Mouse (Mus musculus) hindbrain, embryonic 10.5 days (tissue): ENCODE measurements around the gene Tbc1d20. TPM values are rescaled to one million over a fixed set of nuclear protein-coding genes. Genes with fewer than 3 reads are reported as not detected.
A peak's percentile ranks its signal among the peaks of the same experiment; 100 is the strongest.

Experiments
- DNase-seq: peaks from one replicate; pipeline ENCODE4 v3.0.0-alpha.2; 2017; ENCODE audit warnings: low spot score
- H3K27ac ChIP-seq: fragments of 300-500 bp; sonication (generic); 2 replicates; pipeline ENCODE4 v1.5.1; 2016; ENCODE audit warnings: mild to moderate bottlenecking, moderate library complexity
- H3K27me3 ChIP-seq: fragments of 300-500 bp; sonication (generic); 2 replicates; pipeline ENCODE4 v1.6.1; 2016; ENCODE audit warnings: mild to moderate bottlenecking; ENCODE audit not compliant: poor library complexity, insufficient read depth, severe bottlenecking
- H3K36me3 ChIP-seq: fragments of 300-500 bp; sonication (generic); 2 replicates; pipeline ENCODE4 v1.6.1; 2016; ENCODE audit warnings: mild to moderate bottlenecking, moderate library complexity
- H3K4me1 ChIP-seq: fragments of 300-500 bp; sonication (generic); replicated peaks from 2 replicates; pipeline ENCODE4 v1.6.1; 2016; ENCODE audit warnings: mild to moderate bottlenecking
- H3K4me3 ChIP-seq: fragments of 300-500 bp; sonication (generic); 2 replicates; pipeline ENCODE4 v1.5.1; 2016; ENCODE audit warnings: mild to moderate bottlenecking, moderate library complexity
- H3K9me3 ChIP-seq: fragments of 300-500 bp; sonication (generic); 2 replicates; pipeline ENCODE4 v1.6.1; 2016; ENCODE audit warnings: mild to moderate bottlenecking, moderate library complexity
- WGBS: fragments of 180-500 bp; shearing (Covaris S2); methylation state at CpG from one replicate; pipeline ENCODE4 v1.1.7; 2016; 5-methylcytosine and 5-hydroxymethylcytosine counted together
- polyA plus RNA-seq: library from polyadenylated mRNA; unstranded; fragments of >200 nt; fragmentation: Nextera tagmentation; extraction: Ambion mirVana; gene quantifications from 2 replicates; pipeline ENCODE4 v1.2.1, GENCODE M21; 2016

Gene Tbc1d20
- polyA plus RNA-seq, 1 experiment from 2014 or later = 27.7 TPM

DNA sequence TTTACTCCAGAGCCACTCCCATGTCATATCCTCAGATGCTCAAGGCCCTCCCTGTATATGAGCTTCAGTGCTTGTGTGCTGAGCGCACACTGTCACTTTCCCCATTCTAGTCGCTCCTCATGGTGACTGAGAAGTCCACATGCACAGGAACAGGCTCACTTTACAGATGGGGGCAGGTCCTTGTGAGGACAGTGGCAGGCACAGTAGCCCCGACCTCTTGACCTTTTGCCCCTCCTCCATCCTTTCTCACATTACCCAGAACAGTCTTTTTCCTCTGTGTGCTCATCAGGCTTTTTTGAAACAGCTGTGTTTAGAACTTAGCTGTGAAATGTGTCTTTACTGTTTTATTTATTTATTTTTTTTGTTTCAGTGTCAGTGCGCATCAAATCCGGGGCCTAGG lies 10.2 kb downstream of the Tbc1d20 start:
- Histone ChIP-seq H3K4me1 (peaks cover 3% of the 10 kb centered on the region; the same call in 1 of the 2 replicates), H3K27ac (no peak overlapping the region), H3K4me3 (no peak overlapping the region), H3K36me3 (peaks cover 68% of the 10 kb centered on the region), H3K9me3 (no peaks in the 10 kb centered on the region), H3K27me3 (no peaks in the 10 kb centered on the region)
- WGBS = 63% methylated on average over 5 of the region's 5 CpGs
- DNase-seq = peak; percentile 27

DNA sequence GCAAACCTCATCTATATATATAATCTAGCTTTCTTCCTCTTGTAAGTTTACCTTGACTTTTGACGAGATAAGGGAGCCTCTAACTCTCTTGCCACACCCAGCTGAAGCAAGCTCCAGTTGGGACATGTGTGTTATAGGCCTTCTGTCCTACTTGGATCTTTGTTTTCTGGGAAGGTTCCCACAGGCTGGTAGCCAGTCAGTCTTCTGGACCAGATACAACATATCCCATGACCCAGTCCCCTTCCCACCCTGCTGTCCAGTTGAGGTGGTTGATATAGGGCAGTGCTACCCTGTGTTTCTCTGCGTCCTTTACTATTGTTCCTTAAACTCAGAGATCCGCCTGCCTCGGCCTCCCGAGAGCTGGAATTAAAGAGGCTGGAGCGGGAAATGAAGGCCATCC lies 11.9 kb downstream of the Tbc1d20 start:
- 95% methylated on average over 6 of the region's 6 CpGs for WGBS
- peaks cover 85% of the 10 kb centered on the region for H3K36me3 ChIP-seq

DNA sequence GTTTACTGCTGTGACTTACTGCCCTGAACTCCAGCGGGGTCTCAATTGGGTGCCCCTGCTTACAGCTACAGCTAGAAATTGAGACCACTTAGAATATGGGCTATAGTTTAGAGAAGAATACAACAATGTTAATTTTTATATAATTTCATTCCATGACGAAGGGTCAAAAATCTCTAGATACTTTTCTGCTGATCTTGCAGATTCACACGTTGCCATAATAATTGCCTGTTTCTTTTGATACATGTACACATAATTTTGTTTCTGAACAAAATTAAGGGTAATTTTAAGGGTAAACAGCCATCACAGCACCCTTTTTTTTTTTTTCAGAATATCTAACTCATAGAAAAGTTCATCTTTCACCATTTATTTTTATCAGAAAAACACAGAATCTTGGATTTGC lies 13.6 kb downstream of the Tbc1d20 start:
- Histone ChIP-seq H3K4me1 (peaks cover 6% of the 10 kb centered on the region), H3K9me3 (no peaks in the 10 kb centered on the region), H3K27ac (no peak overlapping the region), H3K27me3 (no peaks in the 10 kb centered on the region), H3K36me3 (peaks cover 99% of the 10 kb centered on the region), H3K4me3 (no peak overlapping the region)
- 92% methylated on average over 3 of the region's 3 CpGs for WGBS
- DNase-seq = no peak

More for the DNA sequence above, 11.9 kb downstream of the Tbc1d20 start:
- H3K9me3 ChIP-seq = no peaks in the 10 kb centered on the region
- no peak overlapping the region for H3K4me3 ChIP-seq
- DNase-seq = no peak
- H3K27me3 ChIP-seq = no peaks in the 10 kb centered on the region
- peaks cover 3% of the 10 kb centered on the region; the same call in 1 of the 2 replicates for H3K4me1 ChIP-seq
- H3K27ac ChIP-seq = no peak overlapping the region

DNA sequence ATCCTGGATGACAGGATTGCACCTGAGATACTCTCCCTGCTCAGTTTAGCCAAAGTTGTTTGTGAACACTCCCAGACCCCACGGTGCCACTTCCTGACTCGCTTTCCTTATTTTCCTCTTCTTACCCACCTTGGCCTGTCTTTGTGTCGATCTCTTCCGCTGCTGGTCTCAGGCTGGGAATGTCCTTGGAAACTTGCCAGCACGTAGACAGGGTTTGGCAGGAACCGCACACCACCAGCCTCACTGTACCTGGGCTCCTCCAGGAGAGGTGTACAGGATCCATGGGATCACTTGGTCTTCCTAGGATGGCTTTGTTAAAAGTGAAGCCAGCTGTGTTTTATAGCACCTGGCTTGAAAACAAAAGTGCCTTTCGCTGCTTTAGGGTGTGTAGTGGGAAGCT lies 19.4 kb downstream of the Tbc1d20 start:
- Histone ChIP-seq H3K27ac (no peak overlapping the region), H3K36me3 (peaks cover 98% of the 10 kb centered on the region), H3K9me3 (no peaks in the 10 kb centered on the region), H3K4me1 (peaks cover 3% of the 10 kb centered on the region; the same call in 1 of the 2 replicates), H3K27me3 (no peaks in the 10 kb centered on the region), H3K4me3 (no peak overlapping the region)
- WGBS = 96% methylated on average over 7 of the region's 7 CpGs
- no peak for DNase-seq

DNA sequence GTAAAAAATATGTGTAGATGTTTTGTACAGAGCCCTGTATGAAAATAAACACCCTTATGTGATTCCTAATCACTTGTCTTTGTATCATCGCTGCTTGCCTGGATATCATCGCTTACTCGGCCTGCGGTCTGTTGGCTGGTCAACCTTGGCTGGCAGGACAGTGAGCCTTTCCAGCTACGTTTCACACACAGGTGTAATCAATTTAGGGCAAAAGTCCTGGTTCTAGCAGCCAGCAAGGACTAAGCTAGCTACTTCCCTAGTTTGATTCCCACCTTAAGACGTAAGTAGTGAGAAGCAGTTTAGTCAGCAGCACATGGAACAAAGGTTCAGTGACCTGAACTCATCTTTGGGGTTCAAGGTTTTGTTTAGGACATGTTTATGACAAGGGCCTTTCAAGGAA lies 20.3 kb downstream of the Tbc1d20 start:
- Histone ChIP-seq H3K9me3 (no peaks in the 10 kb centered on the region), H3K4me3 (no peak overlapping the region), H3K27me3 (no peaks in the 10 kb centered on the region), H3K36me3 (peaks cover 98% of the 10 kb centered on the region), H3K27ac (no peak overlapping the region), H3K4me1 (peaks cover 3% of the 10 kb centered on the region; the same call in 1 of the 2 replicates)
- no peak for DNase-seq
- 95% methylated on average over 6 of the region's 6 CpGs for WGBS

DNA sequence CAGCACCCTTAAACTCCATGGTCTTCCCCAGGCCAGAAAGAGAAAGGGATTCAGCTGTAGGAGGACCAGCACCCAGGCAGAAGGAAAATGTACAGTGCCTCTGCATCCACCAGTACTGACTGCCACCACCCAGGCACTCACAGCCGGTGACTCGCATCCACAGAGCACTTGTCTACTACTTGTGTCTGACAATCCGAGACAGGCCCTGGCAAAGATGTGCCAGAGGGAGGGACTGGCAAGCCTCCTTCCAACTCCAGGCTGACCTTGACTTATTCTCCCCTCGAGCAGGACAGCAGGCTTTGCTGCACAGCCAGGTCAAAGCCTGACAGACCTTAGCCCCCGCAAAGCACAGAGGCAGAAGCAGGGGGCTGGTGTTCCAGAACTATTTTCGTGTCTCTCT lies 23.4 kb downstream of the Tbc1d20 start:
- no peaks in the 10 kb centered on the region for H3K27me3 ChIP-seq
- DNase-seq = no peak
- peaks cover 98% of the 10 kb centered on the region for H3K36me3 ChIP-seq
- no peak overlapping the region for H3K27ac ChIP-seq
- no peaks in the 10 kb centered on the region for H3K9me3 ChIP-seq
- H3K4me1 ChIP-seq = no peaks in the 10 kb centered on the region
- H3K4me3 ChIP-seq = no peak overlapping the region
- WGBS = 86% methylated on average over 6 of the region's 6 CpGs

DNA sequence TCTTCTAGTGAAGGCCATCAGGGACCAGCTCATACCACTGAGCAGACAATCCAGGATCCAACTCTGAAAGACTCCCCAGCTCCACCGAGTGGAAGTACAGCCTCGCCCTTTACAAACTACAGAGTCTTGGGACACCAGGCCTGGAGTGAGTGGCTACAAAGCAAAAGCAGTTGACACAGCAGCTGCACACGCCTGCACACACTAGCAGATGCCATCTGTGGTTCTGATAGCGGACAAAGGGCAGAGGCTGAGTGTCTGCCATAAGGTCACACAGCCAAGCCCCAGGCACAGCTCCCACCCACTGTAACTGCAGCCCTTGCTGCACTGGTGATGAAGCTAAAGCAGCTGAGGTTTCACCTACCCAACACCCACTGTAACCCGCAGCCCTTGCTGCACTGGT lies 27.9 kb downstream of the Tbc1d20 start:
- Histone ChIP-seq H3K9me3 (no peaks in the 10 kb centered on the region), H3K27ac (peak overlapping the region; percentile 35; the same call in 1 of the 2 replicates), H3K4me3 (no peak overlapping the region), H3K27me3 (no peaks in the 10 kb centered on the region), H3K36me3 (peaks cover 98% of the 10 kb centered on the region), H3K4me1 (no peaks in the 10 kb centered on the region)
- 81% methylated on average over 5 of the region's 5 CpGs for WGBS
- no peak for DNase-seq

DNA sequence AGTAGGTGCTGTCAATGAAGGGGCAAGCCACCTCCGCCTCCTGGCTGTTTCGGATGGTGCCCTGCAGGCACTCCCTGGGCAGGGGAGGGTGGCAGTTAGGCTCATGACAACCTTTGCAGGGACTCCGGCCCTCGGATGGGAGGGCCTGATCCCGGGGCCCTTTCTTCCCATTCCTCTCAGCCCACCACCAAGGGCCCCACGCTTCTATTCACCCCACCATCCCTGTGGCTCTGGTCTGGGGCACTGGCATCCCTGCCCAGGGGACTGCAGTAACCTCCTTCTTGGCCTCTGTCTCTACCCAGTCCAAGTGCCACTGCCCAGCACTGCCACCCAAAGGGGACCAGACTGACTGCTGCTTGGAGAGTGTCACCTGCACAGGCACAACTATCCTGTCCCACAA lies 28.6 kb downstream of the Tbc1d20 start:
- H3K27me3 ChIP-seq = no peaks in the 10 kb centered on the region
- H3K27ac ChIP-seq = peak overlapping the region; percentile 35; the same call in 1 of the 2 replicates
- WGBS = 92% methylated on average over 6 of the region's 6 CpGs
- no peaks in the 10 kb centered on the region for H3K9me3 ChIP-seq
- peaks cover 98% of the 10 kb centered on the region for H3K36me3 ChIP-seq
- H3K4me3 ChIP-seq = no peak overlapping the region
- H3K4me1 ChIP-seq = no peaks in the 10 kb centered on the region
- DNase-seq = no peak

DNA sequence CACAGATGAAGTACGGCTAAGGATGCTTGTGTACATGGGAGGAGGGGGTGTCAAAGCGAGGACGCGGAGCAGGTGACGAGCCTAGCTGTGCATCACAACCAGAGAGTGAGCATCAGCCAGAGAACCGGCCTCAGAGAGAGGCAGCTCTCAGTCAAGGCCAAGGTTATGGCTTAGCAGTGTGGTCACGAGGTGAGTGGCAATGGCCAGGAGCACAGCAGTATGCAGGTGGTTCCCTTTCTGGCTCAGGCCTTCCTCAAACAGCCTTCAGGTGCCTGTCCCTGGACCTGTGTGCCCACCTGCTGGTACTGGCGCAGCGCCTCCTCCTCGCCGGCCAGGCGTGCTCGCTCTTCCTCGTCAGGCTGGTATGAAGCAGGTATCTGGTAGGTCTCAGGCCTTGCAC lies 30.3 kb downstream of the Tbc1d20 start:
- WGBS = 95% methylated on average over 14 of the region's 14 CpGs
- no peak overlapping the region for H3K4me3 ChIP-seq
- H3K9me3 ChIP-seq = no peaks in the 10 kb centered on the region
- no peak for DNase-seq
- H3K27me3 ChIP-seq = no peaks in the 10 kb centered on the region
- peaks cover 100% of the 10 kb centered on the region for H3K36me3 ChIP-seq
- no peak overlapping the region for H3K27ac ChIP-seq
- no peaks in the 10 kb centered on the region for H3K4me1 ChIP-seq

DNA sequence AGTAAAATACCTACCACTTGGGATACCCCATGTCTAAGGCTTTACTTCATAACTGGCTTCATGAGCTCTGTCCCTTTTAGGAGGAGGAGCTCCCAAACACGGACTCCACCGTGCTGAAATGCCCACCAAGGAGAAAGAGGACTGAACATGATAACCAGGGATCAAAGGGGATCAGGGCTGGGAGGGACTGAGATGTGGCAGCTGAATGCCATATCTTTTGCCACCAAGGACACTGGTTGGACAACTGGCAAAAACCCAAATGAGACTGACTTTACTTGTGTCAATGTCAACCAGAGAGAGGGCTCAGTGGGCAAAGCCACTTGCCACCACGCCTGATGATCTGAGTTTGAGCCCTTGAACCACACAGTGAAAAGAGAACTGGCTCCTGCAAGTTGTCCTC lies 31.2 kb downstream of the Tbc1d20 start:
- H3K27me3 ChIP-seq = no peaks in the 10 kb centered on the region
- WGBS = 89% methylated on average over 3 of the region's 3 CpGs
- no peak for DNase-seq
- H3K4me3 ChIP-seq = no peak overlapping the region
- no peaks in the 10 kb centered on the region for H3K4me1 ChIP-seq
- peaks cover 98% of the 10 kb centered on the region for H3K36me3 ChIP-seq
- no peaks in the 10 kb centered on the region for H3K9me3 ChIP-seq
- no peak overlapping the region for H3K27ac ChIP-seq

DNA sequence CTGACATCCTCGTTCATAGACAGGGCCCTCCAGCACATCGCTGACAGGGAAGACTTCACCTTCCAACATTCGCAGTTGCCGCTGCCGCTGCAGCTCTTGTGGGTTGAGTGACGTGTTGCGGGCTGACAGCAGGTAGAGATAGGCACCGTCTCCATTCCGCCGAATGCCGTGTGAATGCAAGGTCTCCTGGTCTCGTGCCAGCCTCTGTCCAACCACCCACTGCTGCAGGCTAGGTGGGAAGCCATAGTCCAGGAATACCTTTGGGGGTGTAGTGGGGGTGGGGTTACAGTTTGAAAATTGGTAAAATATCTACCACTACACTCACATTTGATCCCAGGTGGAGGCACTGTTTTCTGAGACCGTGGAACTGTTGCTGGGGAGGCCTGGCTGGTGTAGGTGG lies 32.5 kb downstream of the Tbc1d20 start:
- 93% methylated on average over 13 of the region's 13 CpGs for WGBS
- peaks cover 10% of the 10 kb centered on the region for H3K4me1 ChIP-seq
- no peaks in the 10 kb centered on the region for H3K9me3 ChIP-seq
- no peaks in the 10 kb centered on the region for H3K27me3 ChIP-seq
- no peak overlapping the region for H3K27ac ChIP-seq
- H3K4me3 ChIP-seq = no peak overlapping the region
- DNase-seq = no peak
- peaks cover 96% of the 10 kb centered on the region for H3K36me3 ChIP-seq

DNA sequence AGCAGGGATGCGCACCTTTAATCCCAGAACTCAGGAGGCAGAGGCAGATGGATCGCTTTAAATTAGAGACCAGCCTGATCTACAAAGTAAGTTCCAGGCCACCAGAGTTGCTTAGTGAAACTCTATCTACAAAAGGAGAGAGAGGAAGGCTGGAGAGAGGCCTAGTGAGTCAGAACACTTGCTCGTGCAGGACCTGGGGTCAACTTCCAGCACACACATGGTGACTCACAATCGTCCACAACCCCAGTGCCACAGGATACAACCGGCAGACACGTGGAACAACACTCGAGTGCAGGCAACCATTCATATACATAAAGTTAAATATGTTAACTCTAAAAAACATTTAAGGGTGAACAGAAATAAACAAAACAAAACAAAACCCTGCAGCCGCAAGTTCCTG lies 33.0 kb downstream of the Tbc1d20 start:
- Histone ChIP-seq H3K27me3 (no peaks in the 10 kb centered on the region), H3K4me3 (no peak overlapping the region), H3K36me3 (peaks cover 91% of the 10 kb centered on the region), H3K4me1 (peaks cover 15% of the 10 kb centered on the region), H3K27ac (no peak overlapping the region), H3K9me3 (no peaks in the 10 kb centered on the region)
- 88% methylated on average over 8 of the region's 8 CpGs for WGBS
- no peak for DNase-seq

DNA sequence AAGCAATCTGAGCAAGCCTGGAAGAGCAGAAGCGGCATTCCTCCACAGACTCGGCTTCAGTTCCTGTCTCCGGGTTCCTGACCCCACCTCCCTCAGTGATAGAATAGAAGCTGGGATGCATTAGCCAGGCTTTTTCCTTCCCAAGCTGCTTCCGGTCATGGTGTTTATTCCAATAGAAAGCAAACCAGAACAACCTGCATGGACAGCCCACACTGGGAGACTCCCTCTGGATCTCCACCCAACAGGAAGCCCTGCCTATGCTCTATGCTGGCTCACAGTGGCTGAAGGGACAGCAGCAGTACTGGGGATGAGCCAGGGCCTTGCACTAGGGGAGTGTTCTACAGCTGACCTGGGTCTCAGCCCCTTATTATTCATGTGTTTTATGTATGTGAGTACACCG lies 34.4 kb downstream of the Tbc1d20 start:
- DNase-seq = no peak
- no peak overlapping the region for H3K27ac ChIP-seq
- H3K4me1 ChIP-seq = peaks cover 21% of the 10 kb centered on the region
- WGBS = 83% methylated on average over 5 of the region's 5 CpGs
- H3K4me3 ChIP-seq = no peak overlapping the region
- no peaks in the 10 kb centered on the region for H3K27me3 ChIP-seq
- peaks cover 77% of the 10 kb centered on the region for H3K36me3 ChIP-seq
- H3K9me3 ChIP-seq = no peaks in the 10 kb centered on the region

DNA sequence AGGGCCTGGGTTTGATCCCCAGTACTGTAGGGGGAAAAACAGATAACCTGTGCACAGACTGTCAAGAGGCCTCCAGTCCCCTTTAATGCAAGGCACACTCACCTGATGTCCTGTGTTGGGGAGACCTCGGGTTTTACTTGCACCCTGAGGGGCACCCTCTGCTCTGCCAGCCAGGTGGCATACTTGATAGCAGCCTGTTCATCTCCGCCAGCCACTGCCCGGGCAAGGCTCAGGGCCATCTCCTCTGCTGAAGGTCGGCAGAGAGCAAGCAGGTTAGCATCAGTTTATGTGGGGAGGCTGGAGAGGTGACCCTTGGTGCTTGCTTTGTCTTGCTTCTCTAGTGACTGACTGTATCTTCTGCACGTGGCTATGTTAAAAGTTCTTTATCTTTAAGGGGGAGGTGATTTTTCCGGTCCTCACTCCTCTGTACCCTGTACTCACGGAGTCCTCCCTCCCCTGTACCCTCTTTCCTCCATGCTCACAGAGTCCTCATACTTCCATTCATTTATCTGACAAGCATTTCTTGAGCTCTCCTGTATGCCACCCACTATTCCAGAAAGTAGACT lies 37.3 kb downstream of the Tbc1d20 start:
- Histone ChIP-seq H3K9me3 (no peaks in the 10 kb centered on the region), H3K4me3 (peak overlapping the region; percentile 90), H3K36me3 (peaks cover 48% of the 10 kb centered on the region), H3K4me1 (peaks cover 35% of the 10 kb centered on the region), H3K27ac (no peak overlapping the region), H3K27me3 (0 out of 2 replicates have a peak, but pooled peaks cover 4% of the 10 kb centered on the region)
- DNase-seq = no peak
- WGBS = 66% methylated on average over 7 of the region's 7 CpGs
